Mouse (Mus musculus) MEL (cell line): ENCODE results near the gene Pcdh20.

Source experiments
- CTCF ChIP-seq, 3 experiments: IDR thresholded peaks in 2 of 3; conservative IDR thresholded peaks in 1 of 3; 2 replicates each; pipeline ENCODE4 v1.5.1; 2011 to 2012; ENCODE audit warnings: low read length in 3 of 3, low read depth in 2 of 3, mild to moderate bottlenecking in 2 of 3, improper control_type of control experiment in 1 of 3, inconsistent platforms in 1 of 3, mixed read lengths in 1 of 3, moderate library complexity in 1 of 3; ENCODE audit not compliant: control insufficient read depth in 1 of 3, insufficient read depth in 1 of 3, poor library complexity in 1 of 3, severe bottlenecking in 1 of 3
- EP300 ChIP-seq, 2 experiments: IDR thresholded peaks; 2 replicates each; pipeline ENCODE4 v1.6.1; 2011; ENCODE audit warnings: improper control_type of control experiment in 2 of 2, low read length in 2 of 2, low read depth in 1 of 2, mild to moderate bottlenecking in 1 of 2
- ETS1 ChIP-seq: IDR thresholded peaks from 2 replicates; pipeline ENCODE4 v1.6.1; 2012; ENCODE audit warnings: low read depth, mild to moderate bottlenecking, inconsistent platforms, low read length, improper control_type of control experiment, moderate library complexity
- MAX ChIP-seq: IDR thresholded peaks from 2 replicates; pipeline ENCODE4 v1.6.1; 2011; ENCODE audit warnings: low read length, improper control_type of control experiment
- MEF2A ChIP-seq: IDR thresholded peaks from 2 replicates; pipeline ENCODE4 v1.6.1; 2014; ENCODE audit warnings: low read depth, mild to moderate bottlenecking, inconsistent platforms, low read length, improper control_type of control experiment; ENCODE audit not compliant: poor library complexity, insufficient replicate concordance, severe bottlenecking; ENCODE audit errors: extremely low read depth
- MXI1 ChIP-seq: IDR thresholded peaks from 2 replicates; pipeline ENCODE4 v1.6.1; 2011; ENCODE audit warnings: mild to moderate bottlenecking, low read depth, low read length, improper control_type of control experiment
- POLR2A ChIP-seq, 2 experiments: IDR thresholded peaks; 2 replicates each; pipeline ENCODE4 v1.6.1; 2011 to 2012; ENCODE audit warnings: low read length in 2 of 2, mild to moderate bottlenecking in 2 of 2, control low read depth in 1 of 2, improper control_type of control experiment in 1 of 2, low read depth in 1 of 2, moderate library complexity in 1 of 2; ENCODE audit not compliant: control insufficient read depth in 1 of 2, insufficient read depth in 1 of 2, poor library complexity in 1 of 2
- TAL1 ChIP-seq: IDR thresholded peaks from 2 replicates; pipeline ENCODE4 v1.6.1; 2012; ENCODE audit warnings: mild to moderate bottlenecking, inconsistent platforms, low read length, moderate library complexity, mixed read lengths
- TBP ChIP-seq: IDR thresholded peaks from 2 replicates; pipeline ENCODE4 v1.8.0; 2011; ENCODE audit warnings: low read depth, low read length, improper control_type of control experiment
- TCF12 ChIP-seq: IDR thresholded peaks from 2 replicates; pipeline ENCODE4 v1.6.1; 2014; ENCODE audit warnings: low read depth, mild to moderate bottlenecking, inconsistent platforms, low read length, improper control_type of control experiment, moderate library complexity
- ZC3H11A ChIP-seq: IDR thresholded peaks from 2 replicates; pipeline ENCODE4 v1.6.1; 2012; ENCODE audit warnings: low read depth, mild to moderate bottlenecking, inconsistent platforms, low read length, improper control_type of control experiment
- ZMIZ1 ChIP-seq: IDR thresholded peaks from 2 replicates; pipeline ENCODE4 v1.6.1; 2012; ENCODE audit warnings: low read depth, mild to moderate bottlenecking, inconsistent platforms, low read length, improper control_type of control experiment, moderate library complexity
- ZNF384 ChIP-seq: IDR thresholded peaks from 2 replicates; pipeline ENCODE4 v1.6.1; 2012; ENCODE audit warnings: low read depth, mild to moderate bottlenecking, inconsistent platforms, low read length, improper control_type of control experiment

- no peak for TF ChIP-seq MEF2A
- no peak for TF ChIP-seq EP300 (IDR thresholded peaks at IDR 0.05; ENCODE audit: low read depth in 1 of 2, low read length in 2 of 2)
- no peak for TF ChIP-seq POLR2A (IDR thresholded peaks at IDR 0.05; ENCODE audit: control insufficient read depth in 1 of 2, insufficient read depth in 1 of 2, low read depth in 1 of 2, low read length in 2 of 2, poor library complexity in 1 of 2)
- TF ChIP-seq MXI1: no peak
- no peak for TF ChIP-seq CTCF (IDR thresholded peaks at IDR 0.05 in 2 of 3, conservative IDR thresholded peaks at IDR 0.05 in 1 of 3; ENCODE audit: control insufficient read depth in 1 of 3, insufficient read depth in 1 of 3, low read depth in 2 of 3, low read length in 3 of 3, poor library complexity in 1 of 3, severe bottlenecking in 1 of 3)
- TF ChIP-seq TAL1: no peak
- no peak for TF ChIP-seq TCF12
- TF ChIP-seq TBP: no peak
- no peak for TF ChIP-seq ZMIZ1
- TF ChIP-seq ZNF384: no peak
- TF ChIP-seq MAX: no peak
- TF ChIP-seq ZC3H11A: no peak
- TF ChIP-seq ETS1: no peak
These were observed 1.8 kb downstream of the Pcdh20 start for GRCm38 (mm10) chr14:88469361-88469760.
